Mouse (Mus musculus): ENCODE measurements around the gene Ormdl3. TPM values are rescaled to one million over a fixed set of nuclear protein-coding genes. Genes with fewer than 3 reads are reported as not detected.

Ormdl3 gene
- polyA plus RNA-seq, 1 experiment: 43.5 TPM

DNA sequence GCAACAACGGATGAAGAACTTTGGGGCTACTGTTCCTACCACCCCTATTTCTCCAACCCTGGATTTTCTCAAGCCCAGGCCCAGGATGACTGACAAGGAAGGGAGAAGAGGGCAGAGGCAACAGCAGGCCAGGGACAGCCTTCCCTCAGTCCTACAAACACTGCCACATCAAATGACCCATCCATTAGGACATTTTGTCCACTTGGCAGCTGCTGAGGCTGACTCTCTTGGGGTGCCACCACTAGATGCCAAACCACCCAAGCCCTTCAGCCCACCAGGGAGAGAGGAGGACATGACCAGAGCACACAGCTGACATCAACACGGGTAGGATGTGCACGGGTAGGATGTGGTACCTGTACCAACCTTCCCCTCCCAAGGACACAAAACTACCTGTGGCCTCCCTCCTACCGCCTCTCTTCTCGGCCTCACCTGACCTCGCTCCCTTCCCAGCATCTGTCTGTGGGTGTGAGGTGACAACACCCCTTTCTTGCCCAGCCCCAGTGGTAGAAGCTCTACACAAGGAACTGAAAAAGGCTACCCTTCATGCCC lies 2.5 kb downstream of the Ormdl3 start:
- no peak overlapping the region for H3ac ChIP-seq (ENCODE audit: control insufficient read depth, insufficient read length)
- H3K79me2 ChIP-seq (ENCODE audit: control insufficient read depth, insufficient read depth): peaks cover 20% of the 10 kb centered on the region
- no peaks in the 10 kb centered on the region for H3K27me3 ChIP-seq (ENCODE audit: control insufficient read depth, insufficient read depth, insufficient read length)
- TF ChIP-seq MAX (IDR thresholded peaks at IDR 0.05; ENCODE audit: low read depth): no peak
- no peak overlapping the region for H3K4me3 ChIP-seq
- peaks cover 7% of the 10 kb centered on the region for H3K36me3 ChIP-seq (ENCODE audit: control insufficient read depth, insufficient read depth)
- no peak overlapping the region for H3K4me2 ChIP-seq (ENCODE audit: low read depth)

DNA sequence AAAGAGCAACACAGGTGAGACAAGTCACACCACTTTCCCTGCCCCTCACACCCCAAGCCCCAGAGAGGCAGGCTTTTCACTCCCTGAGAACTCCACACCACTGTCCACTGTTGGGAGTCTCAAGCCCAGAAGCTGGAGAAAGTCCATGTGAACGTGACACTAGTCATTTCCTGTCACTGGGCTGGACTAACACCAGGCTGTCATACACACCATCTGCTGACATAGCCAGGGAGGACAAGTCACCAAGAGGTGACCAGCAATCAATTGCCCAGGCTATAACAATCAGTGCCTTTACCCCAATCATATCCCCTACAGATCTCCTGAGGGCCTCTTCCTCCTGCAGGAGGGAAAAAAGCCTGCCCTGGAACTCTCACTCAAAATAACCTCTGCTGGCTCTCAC lies 3.0 kb downstream of the Ormdl3 start:
- Histone ChIP-seq H3K36me3 (ENCODE audit: control insufficient read depth, insufficient read depth) (peaks cover 7% of the 10 kb centered on the region), H3K4me3 (no peak overlapping the region), H3K79me2 (ENCODE audit: control insufficient read depth, insufficient read depth) (peaks cover 20% of the 10 kb centered on the region), H3ac (ENCODE audit: control insufficient read depth, insufficient read length) (no peak overlapping the region), H3K27me3 (ENCODE audit: control insufficient read depth, insufficient read depth, insufficient read length) (no peaks in the 10 kb centered on the region), H3K4me2 (ENCODE audit: low read depth) (no peak overlapping the region)
- TF ChIP-seq POLR2A (IDR thresholded peaks at IDR 0.05; ENCODE audit: insufficient read length, low read depth) (no peak), TCF12 (IDR thresholded peaks at IDR 0.05; ENCODE audit: insufficient read depth, poor library complexity, severe bottlenecking) (no peak), SRF (IDR thresholded peaks at IDR 0.05; ENCODE audit: control insufficient read depth, insufficient read length, low read depth) (no peak), REST (IDR thresholded peaks at IDR 0.05; ENCODE audit: insufficient read depth, insufficient read length) (no peak), MYOG (IDR thresholded peaks at IDR 0.05; ENCODE audit: control insufficient read depth in 1 of 3, insufficient read depth in 1 of 3, insufficient read length in 2 of 3, low read depth in 2 of 3) (no peak), MYOD1 (IDR thresholded peaks at IDR 0.05; ENCODE audit: control insufficient read depth in 1 of 3, insufficient read length in 2 of 3, low read depth in 2 of 3) (no peak), E2F4 (IDR thresholded peaks at IDR 0.05; ENCODE audit: insufficient read depth) (no peak), POLR2AphosphoS2 (IDR thresholded peaks at IDR 0.05; ENCODE audit: insufficient read length, low read depth) (no peak), MAX (IDR thresholded peaks at IDR 0.05; ENCODE audit: low read depth) (no peak), TCF3 (IDR thresholded peaks at IDR 0.05; ENCODE audit: insufficient read length, low read depth) (no peak), USF1 (IDR thresholded peaks at IDR 0.05; ENCODE audit: low read depth) (no peak), CEBPB (IDR thresholded peaks at IDR 0.05; ENCODE audit: insufficient read depth, poor library complexity, severe bottlenecking) (no peak)

DNA sequence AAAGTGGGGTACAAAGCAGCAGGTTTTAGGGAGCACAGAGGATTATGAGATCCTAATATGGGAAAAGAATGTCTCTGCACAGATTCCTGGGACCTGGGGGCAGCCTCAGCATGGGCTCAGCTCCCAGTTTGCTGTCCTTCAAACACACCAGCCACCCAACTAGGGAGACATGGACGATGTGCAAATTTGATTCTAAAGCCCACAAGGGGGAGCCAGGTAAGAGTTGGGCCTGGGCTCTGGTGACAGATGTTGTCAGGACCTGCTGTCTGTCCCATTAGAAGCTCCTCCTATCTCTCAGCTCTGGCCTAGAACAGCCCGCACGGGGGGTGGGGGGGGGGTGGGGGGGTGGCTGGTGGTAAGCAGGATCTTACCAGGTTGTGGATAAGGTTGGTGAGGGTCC lies 3.6 kb downstream of the Ormdl3 start:
- no peak overlapping the region for H3K4me3 ChIP-seq
- H3K4me2 ChIP-seq (ENCODE audit: low read depth): no peak overlapping the region
- no peak for TF ChIP-seq MYOG (IDR thresholded peaks at IDR 0.05; ENCODE audit: control insufficient read depth in 1 of 3, insufficient read depth in 1 of 3, insufficient read length in 2 of 3, low read depth in 2 of 3)
- TF ChIP-seq USF1 (IDR thresholded peaks at IDR 0.05; ENCODE audit: low read depth): no peak
- TF ChIP-seq TCF3 (IDR thresholded peaks at IDR 0.05; ENCODE audit: insufficient read length, low read depth): no peak
- no peak for TF ChIP-seq E2F4 (IDR thresholded peaks at IDR 0.05; ENCODE audit: insufficient read depth)
- TF ChIP-seq MYOD1 (IDR thresholded peaks at IDR 0.05; ENCODE audit: control insufficient read depth in 1 of 3, insufficient read length in 2 of 3, low read depth in 2 of 3): no peak
- TF ChIP-seq POLR2AphosphoS2 (IDR thresholded peaks at IDR 0.05; ENCODE audit: insufficient read length, low read depth): no peak
- no peak for TF ChIP-seq REST (IDR thresholded peaks at IDR 0.05; ENCODE audit: insufficient read depth, insufficient read length)
- TF ChIP-seq MAX (IDR thresholded peaks at IDR 0.05; ENCODE audit: low read depth): no peak
- TF ChIP-seq TCF12 (IDR thresholded peaks at IDR 0.05; ENCODE audit: insufficient read depth, poor library complexity, severe bottlenecking): no peak
- no peak for TF ChIP-seq CEBPB (IDR thresholded peaks at IDR 0.05; ENCODE audit: insufficient read depth, poor library complexity, severe bottlenecking)
- TF ChIP-seq SRF (IDR thresholded peaks at IDR 0.05; ENCODE audit: control insufficient read depth, insufficient read length, low read depth): no peak
- TF ChIP-seq POLR2A (IDR thresholded peaks at IDR 0.05; ENCODE audit: insufficient read length, low read depth): no peak
- no peak overlapping the region for H3ac ChIP-seq (ENCODE audit: control insufficient read depth, insufficient read length)
- peaks cover 20% of the 10 kb centered on the region for H3K79me2 ChIP-seq (ENCODE audit: control insufficient read depth, insufficient read depth)
- H3K36me3 ChIP-seq (ENCODE audit: control insufficient read depth, insufficient read depth): peaks cover 7% of the 10 kb centered on the region
- H3K27me3 ChIP-seq (ENCODE audit: control insufficient read depth, insufficient read depth, insufficient read length): no peaks in the 10 kb centered on the region

- Histone ChIP-seq H3K4me3 (no peak overlapping the region), H3ac (ENCODE audit: control insufficient read depth, insufficient read length) (no peak overlapping the region), H3K27me3 (ENCODE audit: control insufficient read depth, insufficient read depth, insufficient read length) (no peaks in the 10 kb centered on the region), H3K4me2 (ENCODE audit: low read depth) (no peak overlapping the region), H3K36me3 (ENCODE audit: control insufficient read depth, insufficient read depth) (peaks cover 7% of the 10 kb centered on the region), H3K79me2 (ENCODE audit: control insufficient read depth, insufficient read depth) (peaks cover 20% of the 10 kb centered on the region)
- TF ChIP-seq USF1 (IDR thresholded peaks at IDR 0.05; ENCODE audit: low read depth): no peak
- TF ChIP-seq CEBPB (IDR thresholded peaks at IDR 0.05; ENCODE audit: insufficient read depth, poor library complexity, severe bottlenecking): no peak
- no peak for TF ChIP-seq REST (IDR thresholded peaks at IDR 0.05; ENCODE audit: insufficient read depth, insufficient read length)
- TF ChIP-seq TCF3 (IDR thresholded peaks at IDR 0.05; ENCODE audit: insufficient read length, low read depth): no peak
- no peak for TF ChIP-seq POLR2AphosphoS2 (IDR thresholded peaks at IDR 0.05; ENCODE audit: insufficient read length, low read depth)
- no peak for TF ChIP-seq MYOG (IDR thresholded peaks at IDR 0.05; ENCODE audit: control insufficient read depth in 1 of 3, insufficient read depth in 1 of 3, insufficient read length in 2 of 3, low read depth in 2 of 3)
- no peak for TF ChIP-seq POLR2A (IDR thresholded peaks at IDR 0.05; ENCODE audit: insufficient read length, low read depth)
- no peak for TF ChIP-seq MAX (IDR thresholded peaks at IDR 0.05; ENCODE audit: low read depth)
- TF ChIP-seq TCF12 (IDR thresholded peaks at IDR 0.05; ENCODE audit: insufficient read depth, poor library complexity, severe bottlenecking): no peak
- no peak for TF ChIP-seq MYOD1 (IDR thresholded peaks at IDR 0.05; ENCODE audit: control insufficient read depth in 1 of 3, insufficient read length in 2 of 3, low read depth in 2 of 3)
- TF ChIP-seq E2F4 (IDR thresholded peaks at IDR 0.05; ENCODE audit: insufficient read depth): no peak
- no peak for TF ChIP-seq SRF (IDR thresholded peaks at IDR 0.05; ENCODE audit: control insufficient read depth, insufficient read length, low read depth)
Measured at GRCm38 (mm10) chr11:98583265-98583552, 4.0 kb downstream of the Ormdl3 start.

Measured in myocyte (in vitro differentiated cells).